Mouse (Mus musculus) liver, postnatal 0 days (tissue): ENCODE measurements around the gene Gm20388. TPM values are rescaled to one million over a fixed set of nuclear protein-coding genes. Genes with fewer than 3 reads are reported as not detected.

Experiments used
- ATAC-seq: fragments of 200-750 bp; cut with Nextera tagmentation; 2 replicates; pipeline ENCODE4 v1.8.0; 2017; ENCODE audit warnings: mild to moderate bottlenecking, moderate library complexity
- DNase-seq: peaks from one replicate; pipeline ENCODE4 v3.0.0-alpha.2; 2016
- H3K27ac ChIP-seq: fragments of 300-500 bp; sonication (generic); 2 replicates; pipeline ENCODE4 v1.5.1; 2014; ENCODE audit warnings: antibody characterized with exemption, moderate library complexity, mild to moderate bottlenecking, low read depth
- H3K27me3 ChIP-seq: fragments of 300-500 bp; sonication (generic); 2 replicates; pipeline ENCODE4 v1.6.1; 2014; ENCODE audit warnings: low read length, control low read depth, mixed read lengths; ENCODE audit not compliant: insufficient read depth
- H3K36me3 ChIP-seq: fragments of 300-500 bp; sonication (generic); replicated peaks from 2 replicates; pipeline ENCODE4 v1.6.1; 2014; ENCODE audit warnings: mild to moderate bottlenecking, control low read depth, low read length, moderate library complexity, mixed read lengths; ENCODE audit not compliant: insufficient read depth
- H3K4me1 ChIP-seq: fragments of 300-500 bp; sonication (generic); 2 replicates; pipeline ENCODE4 v1.6.1; 2014; ENCODE audit warnings: antibody characterized with exemption, mild to moderate bottlenecking, control low read depth; ENCODE audit not compliant: insufficient read depth
- H3K4me2 ChIP-seq: fragments of 300-500 bp; sonication (generic); 2 replicates; pipeline ENCODE4 v1.6.1; 2014; ENCODE audit warnings: low read depth, mild to moderate bottlenecking, low read length, moderate library complexity, mixed read lengths
- H3K4me3 ChIP-seq: fragments of 300-500 bp; sonication (generic); 2 replicates; pipeline ENCODE4 v1.5.1; 2014; ENCODE audit warnings: low read depth, low read length
- H3K9ac ChIP-seq: fragments of 300-500 bp; sonication (generic); replicated peaks from 2 replicates; pipeline ENCODE4 v1.6.1; 2014; ENCODE audit warnings: mild to moderate bottlenecking, moderate library complexity
- H3K9me3 ChIP-seq: fragments of 300-500 bp; sonication (generic); 2 replicates; pipeline ENCODE4 v1.6.1; 2016; ENCODE audit warnings: mild to moderate bottlenecking, control low read depth, low read length, mixed read lengths
- CTCF ChIP-seq: sonication (generic); IDR thresholded peaks from 2 replicates; pipeline ENCODE4 v1.5.1; 2016; ENCODE audit warnings: antibody characterized with exemption, low read depth
- EP300 ChIP-seq: IDR thresholded peaks from 2 replicates; pipeline ENCODE4 v1.6.1; 2016; ENCODE audit warnings: antibody characterized with exemption, low read depth, mild to moderate bottlenecking
- WGBS: fragments of 180-500 bp; shearing (Covaris S2); extraction: QIAGEN DNeasy Blood & Tissue Kit; methylation state at CpG from one replicate; pipeline ENCODE4 v1.1.7; 2014; ENCODE audit not compliant: insufficient replicate concordance; 5-methylcytosine and 5-hydroxymethylcytosine counted together
- polyA plus RNA-seq: library from polyadenylated mRNA; unstranded; fragments of >200 nt; fragmentation: Nextera tagmentation; extraction: Ambion mirVana; gene quantifications from 2 replicates; pipeline ENCODE4 v1.2.1, GENCODE M21; 2015

Gm20388 gene
- polyA plus RNA-seq, 1 experiment from 2014 or later: not detected

GRCm38 (mm10) chr8:119978770-119979381 is 68.2 kb downstream of the Gm20388 start:
- Histone ChIP-seq H3K27me3 (no peaks in the 10 kb centered on the region), H3K27ac (no peak overlapping the region), H3K36me3 (no peaks in the 10 kb centered on the region), H3K4me2 (no peak overlapping the region), H3K4me1 (no peaks in the 10 kb centered on the region), H3K9ac (no peak overlapping the region), H3K4me3 (no peak overlapping the region), H3K9me3 (no peaks in the 10 kb centered on the region)
- 39% methylated on average over 11 of the region's 11 CpGs for WGBS
- ATAC-seq (no peak), DNase-seq (no peak)
- no peak for TF ChIP-seq CTCF
- no peak for TF ChIP-seq EP300

GRCm38 (mm10) chr8:119981253-119981652 is 70.6 kb downstream of the Gm20388 start:
- H3K9me3 ChIP-seq: no peaks in the 10 kb centered on the region
- no peak overlapping the region for H3K9ac ChIP-seq
- H3K27ac ChIP-seq: no peak overlapping the region
- DNase-seq (no peak), ATAC-seq (no peak)
- WGBS: 63% methylated on average over 4 of the region's 4 CpGs
- H3K4me1 ChIP-seq: no peaks in the 10 kb centered on the region
- no peak overlapping the region for H3K4me2 ChIP-seq
- no peaks in the 10 kb centered on the region for H3K36me3 ChIP-seq
- H3K27me3 ChIP-seq: no peaks in the 10 kb centered on the region
- H3K4me3 ChIP-seq: no peak overlapping the region
- TF ChIP-seq CTCF: peak; percentile 51
- no peak for TF ChIP-seq EP300

- Histone ChIP-seq H3K36me3 (no peaks in the 10 kb centered on the region), H3K9ac (no peak overlapping the region), H3K27ac (no peak overlapping the region), H3K4me2 (no peak overlapping the region), H3K4me3 (no peak overlapping the region), H3K27me3 (no peaks in the 10 kb centered on the region), H3K9me3 (no peaks in the 10 kb centered on the region), H3K4me1 (no peaks in the 10 kb centered on the region)
- DNase-seq: peak; percentile 48
- ATAC-seq: no peak
- peak; percentile 61 for TF ChIP-seq CTCF
- TF ChIP-seq EP300: no peak
Observed at GRCm38 (mm10) chr8:119984085-119984484, 73.4 kb downstream of the Gm20388 start.

- no peak for ATAC-seq
- WGBS: 70% methylated on average over 5 of the region's 5 CpGs
Observed at GRCm38 (mm10) chr8:119986174-119986573, 75.5 kb downstream of the Gm20388 start.

GRCm38 (mm10) chr8:119988087-119988486 is 77.4 kb downstream of the Gm20388 start:
- Histone ChIP-seq H3K36me3 (no peaks in the 10 kb centered on the region), H3K27me3 (peaks cover 19% of the 10 kb centered on the region), H3K27ac (no peak overlapping the region), H3K9ac (no peak overlapping the region), H3K4me2 (no peak overlapping the region), H3K4me3 (no peak overlapping the region), H3K4me1 (no peaks in the 10 kb centered on the region), H3K9me3 (no peaks in the 10 kb centered on the region)
- 70% methylated on average over 15 of the region's 15 CpGs for WGBS
- no peak for TF ChIP-seq EP300
- no peak for TF ChIP-seq CTCF
- no peak for ATAC-seq
- DNase-seq: no peak

More at GRCm38 (mm10) chr8:119986174-119986573, 75.5 kb downstream of the Gm20388 start:
- no peaks in the 10 kb centered on the region for H3K36me3 ChIP-seq
- no peaks in the 10 kb centered on the region for H3K4me1 ChIP-seq
- no peak overlapping the region for H3K27ac ChIP-seq
- TF ChIP-seq EP300 (no peak), CTCF (no peak)
- H3K27me3 ChIP-seq: peaks cover 2% of the 10 kb centered on the region; the same call in 1 of the 2 replicates
- H3K9ac ChIP-seq: no peak overlapping the region
- DNase-seq: no peak
- H3K4me3 ChIP-seq: no peak overlapping the region
- H3K9me3 ChIP-seq: no peaks in the 10 kb centered on the region
- H3K4me2 ChIP-seq: no peak overlapping the region

GRCm38 (mm10) chr8:119992249-119992648 is 81.6 kb downstream of the Gm20388 start, which contains the start of gene Crispld2:
Crispld2 (plus strand) TSS chr8:119992438.
- TF ChIP-seq EP300: no peak
- TF ChIP-seq CTCF: peak; percentile 34; the same call in 1 of the 2 replicates
- H3K36me3 ChIP-seq: no peaks in the 10 kb centered on the region
- ATAC-seq (peak; percentile 44; the same call in 1 of the 2 replicates), DNase-seq (peak; percentile 75)
- H3K27me3 ChIP-seq: peaks cover 26% of the 10 kb centered on the region
- H3K9ac ChIP-seq: no peak within 1 kb of the TSS
- no peaks in the 10 kb centered on the region for H3K4me1 ChIP-seq
- WGBS: 1% methylated on average over 25 of the region's 25 CpGs
- H3K27ac ChIP-seq: no peak within 1 kb of the TSS
- no peaks in the 10 kb centered on the region for H3K9me3 ChIP-seq
- peak within 1 kb of the TSS; percentile 37 for H3K4me3 ChIP-seq
- H3K4me2 ChIP-seq: peak within 1 kb of the TSS; percentile 44
